Mouse (Mus musculus) bone marrow macrophage, adult 2 months (primary cell): Measurements from ENCODE around the gene Ifrd1.

Experiments
- CTCF ChIP-seq: IDR thresholded peaks from 2 replicates; pipeline ENCODE4 v1.5.1; 2012; ENCODE audit warnings: low read depth, mild to moderate bottlenecking, low read length, moderate library complexity
- POLR2A ChIP-seq: IDR thresholded peaks from 2 replicates; pipeline ENCODE4 v1.6.1; 2012; ENCODE audit warnings: mild to moderate bottlenecking, low read depth, low read length, borderline replicate concordance

- TF ChIP-seq CTCF (no peak), POLR2A (no peak)
Measured at GRCm38 (mm10) chr12:40244926-40245325, 3.4 kb downstream of the Ifrd1 start.
